Mouse (Mus musculus): ENCODE data around the gene Apbb1ip. TPM values are rescaled to one million over a fixed set of nuclear protein-coding genes. Genes with fewer than 3 reads are reported as not detected.
A peak's percentile ranks its signal among the peaks of the same experiment; 100 is the strongest.
"Not testable (repeated sequence)": the region's sequence is repeated elsewhere in the genome, so short reads cannot be mapped to it uniquely, and the experiment has no call there.

The Apbb1ip gene
- polyA plus RNA-seq, 1 experiment from 2014 or later = 1.6 TPM

DNA sequence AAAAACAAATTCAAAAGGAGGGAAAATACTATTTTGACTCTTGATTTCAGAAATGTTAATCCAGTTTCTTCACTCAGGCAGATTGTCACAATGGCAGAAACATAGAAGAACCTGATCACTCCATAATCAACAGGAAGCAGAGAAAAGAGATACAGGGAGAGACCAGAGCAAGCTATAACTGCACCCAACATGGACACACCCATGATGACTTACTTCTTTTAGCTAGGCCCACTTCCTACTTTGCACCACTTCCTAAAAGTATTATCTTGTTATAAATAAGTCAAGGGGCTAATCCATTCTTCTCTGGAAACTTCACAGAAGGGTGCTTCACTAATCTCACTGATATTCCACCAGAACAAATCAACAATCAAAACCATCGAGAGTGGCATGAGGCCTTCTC, 42.3 kb downstream of the Apbb1ip start:
- Histone ChIP-seq H3K27me3 (ENCODE audit: control insufficient read depth, insufficient read depth, low read length) (no peaks in the 10 kb centered on the region), H3K36me3 (ENCODE audit: control insufficient read depth, insufficient read depth, low read length) (no peaks in the 10 kb centered on the region), H3K4me2 (replicated peaks; ENCODE audit: low read depth, low read length) (no peak overlapping the region), H3K9me3 (ENCODE audit: control insufficient read depth, low read length) (no peaks in the 10 kb centered on the region), H3K27ac (ENCODE audit: low read depth, low read length) (no peak overlapping the region), H3K4me1 (ENCODE audit: control insufficient read depth, insufficient read depth, low read length) (no peaks in the 10 kb centered on the region), H3K4me3 (ENCODE audit: low read length) (no peak overlapping the region), H3K9ac (ENCODE audit: low read depth, low read length) (no peak overlapping the region)
- no peak for ATAC-seq (ENCODE audit: low FRiP score, low TSS enrichment)
- WGBS = 84% methylated on average over 1 of the region's 1 CpGs

DNA sequence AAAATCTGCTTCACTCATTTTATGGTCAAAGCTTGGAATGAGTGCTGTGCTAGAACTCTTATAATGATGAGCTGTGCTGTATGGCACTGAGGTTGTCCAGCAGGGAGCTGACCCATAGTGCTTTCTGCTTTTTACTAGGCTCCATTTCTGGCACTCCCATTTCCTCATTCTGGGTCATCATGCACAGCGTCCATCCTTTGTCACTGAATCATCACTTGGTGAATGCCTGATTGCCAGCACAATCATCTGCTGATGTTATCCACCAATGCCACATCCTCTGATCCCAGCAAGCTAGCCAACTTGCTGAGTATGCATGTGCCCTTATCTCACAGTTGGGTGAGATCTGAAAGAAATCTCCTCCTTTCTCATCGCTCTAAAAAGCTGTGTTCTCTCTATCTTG, 48.4 kb downstream of the Apbb1ip start:
- no peak for ATAC-seq (ENCODE audit: low FRiP score, low TSS enrichment)
- Histone ChIP-seq H3K27ac (ENCODE audit: low read depth, low read length) (no peak overlapping the region), H3K4me2 (replicated peaks; ENCODE audit: low read depth, low read length) (no peak overlapping the region), H3K36me3 (ENCODE audit: control insufficient read depth, insufficient read depth, low read length) (no peaks in the 10 kb centered on the region), H3K9me3 (ENCODE audit: control insufficient read depth, low read length) (no peaks in the 10 kb centered on the region), H3K9ac (ENCODE audit: low read depth, low read length) (no peak overlapping the region), H3K4me1 (ENCODE audit: control insufficient read depth, insufficient read depth, low read length) (no peaks in the 10 kb centered on the region), H3K4me3 (ENCODE audit: low read length) (no peak overlapping the region), H3K27me3 (ENCODE audit: control insufficient read depth, insufficient read depth, low read length) (no peaks in the 10 kb centered on the region)
- WGBS = 88% methylated on average over 2 of the region's 2 CpGs

DNA sequence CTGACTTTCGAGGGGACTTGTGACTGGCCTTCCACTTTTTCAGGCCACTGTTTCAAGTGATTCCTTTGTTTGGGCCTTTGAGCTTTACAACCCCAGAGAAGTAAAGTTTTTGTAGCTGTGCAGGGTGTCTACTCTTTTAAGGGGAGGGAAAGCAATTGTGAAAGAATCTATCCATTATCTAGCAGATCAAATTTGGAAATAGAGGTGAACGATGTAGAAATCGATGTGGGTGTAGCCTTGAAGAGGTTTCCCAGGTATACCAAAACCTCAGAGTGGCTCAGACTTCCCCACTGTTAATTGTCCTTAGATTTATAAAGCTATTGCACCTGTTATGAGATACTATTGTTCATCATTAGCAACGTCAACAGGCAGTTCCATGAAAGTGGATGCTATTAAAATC, 71.6 kb downstream of the Apbb1ip start:
- H3K4me3 ChIP-seq (ENCODE audit: low read length) = no peak overlapping the region
- no peak overlapping the region for H3K9ac ChIP-seq (ENCODE audit: low read depth, low read length)
- no peaks in the 10 kb centered on the region for H3K9me3 ChIP-seq (ENCODE audit: control insufficient read depth, low read length)
- no peaks in the 10 kb centered on the region for H3K4me1 ChIP-seq (ENCODE audit: control insufficient read depth, insufficient read depth, low read length)
- no peaks in the 10 kb centered on the region for H3K36me3 ChIP-seq (ENCODE audit: control insufficient read depth, insufficient read depth, low read length)
- H3K27me3 ChIP-seq (ENCODE audit: control insufficient read depth, insufficient read depth, low read length) = no peaks in the 10 kb centered on the region
- H3K27ac ChIP-seq (ENCODE audit: low read depth, low read length) = no peak overlapping the region
- 90% methylated on average over 4 of the region's 4 CpGs for WGBS
- H3K4me2 ChIP-seq (replicated peaks; ENCODE audit: low read depth, low read length) = no peak overlapping the region
- ATAC-seq (ENCODE audit: low FRiP score, low TSS enrichment) = no peak

DNA sequence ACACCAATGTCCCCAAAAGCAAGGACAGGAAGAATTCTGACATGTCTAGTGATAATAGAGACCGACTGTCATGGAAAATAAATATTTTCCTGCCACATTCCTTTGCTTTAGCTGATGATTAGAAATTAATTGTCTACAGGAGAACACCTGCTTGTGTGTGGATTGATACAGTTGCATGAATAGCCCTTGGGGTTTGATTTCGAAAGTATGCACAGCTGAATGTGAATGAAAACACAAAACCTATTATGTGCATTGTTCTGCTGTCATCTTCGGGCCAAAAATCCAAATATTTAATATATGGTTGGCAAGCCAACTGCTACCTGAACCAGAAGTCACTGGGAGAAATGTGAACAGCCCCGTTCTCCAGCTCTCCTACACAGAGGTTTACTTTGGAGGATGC, 78.0 kb downstream of the Apbb1ip start:
- Histone ChIP-seq H3K27me3 (ENCODE audit: control insufficient read depth, insufficient read depth, low read length) (no peaks in the 10 kb centered on the region), H3K36me3 (ENCODE audit: control insufficient read depth, insufficient read depth, low read length) (no peaks in the 10 kb centered on the region), H3K9me3 (ENCODE audit: control insufficient read depth, low read length) (no peaks in the 10 kb centered on the region), H3K4me3 (ENCODE audit: low read length) (no peak overlapping the region), H3K27ac (ENCODE audit: low read depth, low read length) (no peak overlapping the region), H3K9ac (ENCODE audit: low read depth, low read length) (no peak overlapping the region), H3K4me2 (replicated peaks; ENCODE audit: low read depth, low read length) (no peak overlapping the region), H3K4me1 (ENCODE audit: control insufficient read depth, insufficient read depth, low read length) (no peaks in the 10 kb centered on the region)
- 76% methylated on average over 4 of the region's 4 CpGs for WGBS
- no peak for ATAC-seq (ENCODE audit: low FRiP score, low TSS enrichment)

DNA sequence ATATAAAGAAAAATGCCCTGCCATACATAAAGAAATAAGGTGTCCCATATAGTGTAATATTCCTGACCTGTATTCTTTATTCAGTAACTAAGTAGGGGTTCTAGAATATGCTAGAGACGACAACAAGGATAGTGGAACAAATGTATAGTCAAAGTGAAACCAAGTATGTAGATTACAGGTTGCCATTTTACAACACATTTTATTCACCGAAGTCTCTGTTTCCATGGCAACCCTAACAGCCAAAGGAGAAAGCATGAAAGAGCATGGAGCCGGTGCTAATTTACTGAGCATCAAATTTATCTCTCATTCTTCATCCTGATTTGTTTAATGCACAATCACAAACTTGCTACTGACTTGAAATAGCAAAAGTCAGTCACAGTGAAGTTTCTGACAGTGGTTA, 83.6 kb downstream of the Apbb1ip start:
- no peak overlapping the region for H3K4me2 ChIP-seq (replicated peaks; ENCODE audit: low read depth, low read length)
- 81% methylated on average over 3 of the region's 3 CpGs for WGBS

DNA sequence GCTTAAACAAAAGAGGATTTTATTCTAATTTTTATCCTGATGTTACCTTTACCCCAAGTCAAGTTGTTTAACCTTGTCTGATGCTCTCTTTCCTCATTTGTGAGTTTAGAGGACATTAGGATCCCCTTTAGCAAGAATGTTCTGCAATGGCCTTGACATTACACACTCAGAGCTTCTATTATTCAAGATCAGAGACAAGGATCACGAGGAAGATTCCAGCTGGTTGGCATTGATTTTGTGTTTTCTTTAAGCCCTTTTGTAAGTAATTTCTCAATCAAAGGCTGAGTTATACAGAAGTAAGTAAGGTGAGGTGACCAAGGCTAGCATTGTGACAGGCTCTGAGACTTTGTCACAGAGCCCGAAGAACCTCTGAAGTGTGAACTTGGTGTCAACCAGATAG, 88.3 kb downstream of the Apbb1ip start:
- Histone ChIP-seq H3K4me1 (ENCODE audit: control insufficient read depth, insufficient read depth, low read length) (no peaks in the 10 kb centered on the region), H3K27me3 (ENCODE audit: control insufficient read depth, insufficient read depth, low read length) (no peaks in the 10 kb centered on the region), H3K4me3 (ENCODE audit: low read length) (no peak overlapping the region), H3K27ac (ENCODE audit: low read depth, low read length) (no peak overlapping the region), H3K36me3 (ENCODE audit: control insufficient read depth, insufficient read depth, low read length) (no peaks in the 10 kb centered on the region), H3K4me2 (replicated peaks; ENCODE audit: low read depth, low read length) (no peak overlapping the region), H3K9ac (ENCODE audit: low read depth, low read length) (no peak overlapping the region), H3K9me3 (ENCODE audit: control insufficient read depth, low read length) (no peaks in the 10 kb centered on the region)
- ATAC-seq (ENCODE audit: low FRiP score, low TSS enrichment) = no peak
- WGBS = 79% methylated on average over 2 of the region's 2 CpGs

More for the DNA sequence above, 83.6 kb downstream of the Apbb1ip start:
- H3K27ac ChIP-seq (ENCODE audit: low read depth, low read length) = no peak overlapping the region
- ATAC-seq (ENCODE audit: low FRiP score, low TSS enrichment) = no peak
- H3K4me1 ChIP-seq (ENCODE audit: control insufficient read depth, insufficient read depth, low read length) = no peaks in the 10 kb centered on the region
- H3K4me3 ChIP-seq (ENCODE audit: low read length) = no peak overlapping the region
- no peaks in the 10 kb centered on the region for H3K27me3 ChIP-seq (ENCODE audit: control insufficient read depth, insufficient read depth, low read length)
- no peaks in the 10 kb centered on the region for H3K36me3 ChIP-seq (ENCODE audit: control insufficient read depth, insufficient read depth, low read length)
- H3K9me3 ChIP-seq (ENCODE audit: control insufficient read depth, low read length) = no peaks in the 10 kb centered on the region
- no peak overlapping the region for H3K9ac ChIP-seq (ENCODE audit: low read depth, low read length)

DNA sequence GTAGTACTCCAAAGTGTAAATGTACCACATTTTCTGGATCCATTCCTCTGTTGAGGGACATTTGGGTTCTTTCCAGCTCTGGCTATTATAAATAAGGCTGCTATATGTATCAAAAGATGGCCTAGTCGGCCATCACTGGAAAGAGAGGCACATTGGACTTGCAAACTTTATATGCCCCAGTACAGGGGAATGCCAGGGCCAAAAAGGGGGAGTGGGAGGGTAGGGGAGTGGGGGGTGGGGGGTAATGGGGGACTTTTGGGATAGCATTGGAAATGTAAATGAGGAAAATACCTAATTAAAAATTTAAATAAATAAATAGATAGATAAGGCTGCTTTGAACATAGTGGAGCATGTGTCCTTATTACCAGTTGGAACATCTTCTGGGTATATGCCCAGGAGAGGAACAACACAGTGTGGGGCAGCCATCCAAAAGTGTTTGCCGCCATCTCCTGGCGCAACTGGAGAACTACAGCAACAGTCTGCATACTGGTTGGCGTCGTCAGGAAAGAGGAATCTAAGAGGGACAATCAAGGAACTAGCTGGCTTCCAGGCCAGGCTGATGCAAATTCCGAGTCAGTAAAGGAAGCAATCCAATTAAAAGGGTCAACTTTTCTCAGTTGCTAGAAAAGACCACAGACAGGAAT, 90.6 kb downstream of the Apbb1ip start:
- H3K27me3 ChIP-seq (ENCODE audit: control insufficient read depth, insufficient read depth, low read length); H3K9me3 ChIP-seq (ENCODE audit: control insufficient read depth, low read length); H3K9ac ChIP-seq (ENCODE audit: low read depth, low read length); H3K4me1 ChIP-seq (ENCODE audit: control insufficient read depth, insufficient read depth, low read length); H3K4me2 ChIP-seq (replicated peaks; ENCODE audit: low read depth, low read length); H3K4me3 ChIP-seq (ENCODE audit: low read length); H3K36me3 ChIP-seq (ENCODE audit: control insufficient read depth, insufficient read depth, low read length); H3K27ac ChIP-seq (ENCODE audit: low read depth, low read length): not testable (repeated sequence)
- ATAC-seq (ENCODE audit: low FRiP score, low TSS enrichment) = peak; percentile 92
- WGBS = 2% methylated on average over 6 of the region's 6 CpGs

DNA sequence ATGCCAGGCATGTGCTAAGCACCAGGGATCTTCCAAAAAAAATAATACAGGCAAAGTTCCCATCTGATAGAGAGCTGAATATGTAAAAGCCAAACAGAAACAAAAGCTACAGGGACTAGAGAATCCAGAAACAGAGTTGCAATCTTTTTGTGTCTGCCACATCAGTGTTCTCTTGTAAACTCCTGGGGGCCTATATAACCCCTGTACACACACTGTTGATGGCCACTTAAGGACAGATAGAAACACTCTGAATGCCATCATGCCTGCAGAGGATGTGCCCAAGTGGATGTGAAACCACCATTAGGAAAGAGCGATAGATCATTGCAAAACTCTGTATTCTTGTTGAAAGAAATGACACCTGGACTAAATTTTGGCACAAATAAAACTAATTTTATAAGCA, 91.9 kb downstream of the Apbb1ip start:
- 85% methylated on average over 1 of the region's 1 CpGs for WGBS
- H3K27ac ChIP-seq (ENCODE audit: low read depth, low read length) = no peak overlapping the region
- no peak overlapping the region for H3K4me3 ChIP-seq (ENCODE audit: low read length)
- H3K4me1 ChIP-seq (ENCODE audit: control insufficient read depth, insufficient read depth, low read length) = no peaks in the 10 kb centered on the region
- no peaks in the 10 kb centered on the region for H3K9me3 ChIP-seq (ENCODE audit: control insufficient read depth, low read length)
- no peak overlapping the region for H3K9ac ChIP-seq (ENCODE audit: low read depth, low read length)
- no peak for ATAC-seq (ENCODE audit: low FRiP score, low TSS enrichment)
- no peaks in the 10 kb centered on the region for H3K36me3 ChIP-seq (ENCODE audit: control insufficient read depth, insufficient read depth, low read length)
- no peaks in the 10 kb centered on the region for H3K27me3 ChIP-seq (ENCODE audit: control insufficient read depth, insufficient read depth, low read length)
- no peak overlapping the region for H3K4me2 ChIP-seq (replicated peaks; ENCODE audit: low read depth, low read length)

DNA sequence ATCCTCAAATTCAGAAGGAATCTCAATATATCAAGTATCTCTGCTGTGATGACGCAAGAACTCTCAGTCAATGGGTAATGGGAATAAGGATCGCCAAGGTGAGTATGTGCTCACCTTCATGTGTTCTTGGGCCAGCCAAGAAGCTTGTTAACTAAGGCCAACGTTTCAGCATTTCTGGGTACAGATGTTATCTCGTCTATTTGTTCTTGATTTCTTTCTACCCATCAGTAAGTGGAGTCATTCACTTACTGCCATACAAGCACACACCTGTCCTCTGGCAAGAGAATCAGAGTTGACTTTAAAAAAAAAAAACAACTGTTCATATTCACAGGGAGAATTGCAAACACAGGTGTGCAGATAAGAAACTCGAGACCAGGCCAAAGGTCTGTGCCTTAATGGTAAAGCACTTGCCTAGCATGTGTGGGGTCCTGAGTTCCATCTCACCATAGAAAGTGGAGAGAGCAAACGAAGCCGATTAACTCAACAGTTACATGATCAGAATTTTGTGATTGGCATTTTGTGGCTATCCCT, 93.1 kb downstream of the Apbb1ip start:
- no peaks in the 10 kb centered on the region for H3K36me3 ChIP-seq (ENCODE audit: control insufficient read depth, insufficient read depth, low read length)
- H3K4me1 ChIP-seq (ENCODE audit: control insufficient read depth, insufficient read depth, low read length) = no peaks in the 10 kb centered on the region
- H3K9me3 ChIP-seq (ENCODE audit: control insufficient read depth, low read length) = no peaks in the 10 kb centered on the region
- no peak overlapping the region for H3K27ac ChIP-seq (ENCODE audit: low read depth, low read length)
- H3K9ac ChIP-seq (ENCODE audit: low read depth, low read length) = no peak overlapping the region
- H3K4me3 ChIP-seq (ENCODE audit: low read length) = no peak overlapping the region
- H3K27me3 ChIP-seq (ENCODE audit: control insufficient read depth, insufficient read depth, low read length) = no peaks in the 10 kb centered on the region
- no peak for ATAC-seq (ENCODE audit: low FRiP score, low TSS enrichment)
- H3K4me2 ChIP-seq (replicated peaks; ENCODE audit: low read depth, low read length) = no peak overlapping the region
- WGBS = 77% methylated on average over 7 of the region's 7 CpGs

Measured in kidney, embryonic 14.5 days (tissue).